Mouse (Mus musculus) forebrain, embryonic 12.5 days (tissue): ENCODE results near the gene Ccdc124. TPM values are rescaled to one million over a fixed set of nuclear protein-coding genes. Genes with fewer than 3 reads are reported as not detected.
"Not testable (repeated sequence)": the region's sequence is repeated elsewhere in the genome, so short reads cannot be mapped to it uniquely, and the experiment has no call there.

Experiments
- ATAC-seq: fragments of 200-750 bp; cut with Nextera tagmentation; 2 replicates; pipeline ENCODE4 v1.8.0; 2017; ENCODE audit warnings: moderate TSS enrichment; ENCODE audit not compliant: low FRiP score
- H3K27ac ChIP-seq: fragments of 300-500 bp; sonication (generic); 2 replicates; pipeline ENCODE4 v1.5.1; 2016; ENCODE audit warnings: mild to moderate bottlenecking
- H3K27me3 ChIP-seq: fragments of 300-500 bp; sonication (generic); 2 replicates; pipeline ENCODE4 v1.6.1; 2016; ENCODE audit warnings: mild to moderate bottlenecking
- H3K36me3 ChIP-seq: fragments of 300-500 bp; sonication (generic); replicated peaks from 2 replicates; pipeline ENCODE4 v1.6.1; 2016; ENCODE audit warnings: mild to moderate bottlenecking
- H3K4me1 ChIP-seq: fragments of 300-500 bp; sonication (generic); 2 replicates; pipeline ENCODE4 v1.6.1; 2016
- H3K4me2 ChIP-seq: fragments of 300-500 bp; sonication (generic); 2 replicates; pipeline ENCODE4 v1.6.1; 2016; ENCODE audit warnings: mild to moderate bottlenecking, moderate library complexity
- H3K4me3 ChIP-seq: fragments of 300-500 bp; sonication (generic); replicated peaks from 2 replicates; pipeline ENCODE4 v1.5.1; 2016; ENCODE audit warnings: mild to moderate bottlenecking
- H3K9ac ChIP-seq: fragments of 300-500 bp; sonication (generic); 2 replicates; pipeline ENCODE4 v1.6.1; 2016; ENCODE audit warnings: mild to moderate bottlenecking
- H3K9me3 ChIP-seq: fragments of 300-500 bp; sonication (generic); 2 replicates; pipeline ENCODE4 v1.6.1; 2016
- WGBS: fragments of 180-500 bp; shearing (Covaris S2); methylation state at CpG from one replicate; pipeline ENCODE4 v1.1.7; 2016; 5-methylcytosine and 5-hydroxymethylcytosine counted together
- polyA plus RNA-seq: library from polyadenylated mRNA; unstranded; fragments of >200 nt; fragmentation: Nextera tagmentation; extraction: Ambion mirVana; gene quantifications from 2 replicates; pipeline ENCODE4 v1.2.1, GENCODE M21; 2016

Ccdc124 gene
- polyA plus RNA-seq, 1 experiment from 2014 or later, result 159 TPM

DNA sequence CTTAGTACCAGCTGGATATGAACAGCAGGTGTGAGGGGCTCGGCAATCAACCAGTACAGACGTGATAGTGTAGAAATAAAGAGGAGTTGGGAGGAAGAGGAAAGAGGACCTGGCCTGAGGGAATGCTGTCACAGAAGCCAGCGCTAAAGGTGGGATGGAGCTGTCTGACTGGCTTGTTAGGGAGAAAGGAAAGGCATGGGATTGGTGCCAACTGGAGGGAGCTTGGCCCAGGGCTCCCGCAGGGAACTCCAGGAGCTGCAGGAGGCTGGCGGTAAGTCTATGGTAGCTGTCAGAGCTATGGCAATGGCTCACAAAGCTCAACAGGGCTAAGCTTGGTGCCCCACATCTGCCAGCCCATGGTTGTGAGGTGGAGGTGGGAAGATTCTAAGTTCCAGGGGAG lies 28.5 kb upstream of the Ccdc124 start:
- Histone ChIP-seq H3K36me3 (no peaks in the 10 kb centered on the region), H3K9me3 (no peaks in the 10 kb centered on the region), H3K4me2 (no peak overlapping the region), H3K4me1 (peaks cover 21% of the 10 kb centered on the region), H3K27me3 (peaks cover 31% of the 10 kb centered on the region), H3K4me3 (no peak overlapping the region), H3K9ac (no peak overlapping the region), H3K27ac (no peak overlapping the region)
- WGBS, result 38% methylated on average over 5 of the region's 5 CpGs
- no peak for ATAC-seq

- no peaks in the 10 kb centered on the region for H3K9me3 ChIP-seq
- H3K27me3 ChIP-seq, result peaks cover 31% of the 10 kb centered on the region
- no peak overlapping the region for H3K27ac ChIP-seq
- H3K36me3 ChIP-seq, result no peaks in the 10 kb centered on the region
- no peak overlapping the region for H3K9ac ChIP-seq
- no peak for ATAC-seq
- peaks cover 18% of the 10 kb centered on the region for H3K4me1 ChIP-seq
- H3K4me2 ChIP-seq, result no peak overlapping the region
- H3K4me3 ChIP-seq, result no peak overlapping the region
- 85% methylated on average over 2 of the region's 2 CpGs for WGBS
These were observed 27.2 kb upstream of the Ccdc124 start for GRCm38 (mm10) chr8:70900872-70901387.

DNA sequence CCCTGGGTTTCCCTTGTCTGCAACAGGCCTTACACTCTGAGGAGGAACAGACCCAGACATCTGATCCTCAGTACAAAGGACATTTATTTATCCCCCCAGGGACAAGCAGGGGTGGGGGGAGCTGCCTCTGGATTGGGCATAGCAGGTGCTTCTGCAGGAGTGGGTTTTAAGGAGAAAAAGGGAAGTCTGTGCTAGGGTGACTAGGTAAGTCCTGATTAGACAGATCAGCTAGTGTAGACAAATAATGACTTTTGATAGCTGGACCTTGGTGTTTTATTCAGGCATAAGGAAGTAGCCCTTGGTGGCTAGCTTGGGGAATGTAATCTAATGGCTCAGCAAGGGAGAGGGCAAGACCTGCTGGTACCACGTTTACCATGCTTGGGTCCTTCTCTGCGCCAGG lies 25.5 kb upstream of the Ccdc124 start:
- H3K4me3 ChIP-seq, result no peak overlapping the region
- WGBS, result 84% methylated on average over 2 of the region's 2 CpGs

DNA sequence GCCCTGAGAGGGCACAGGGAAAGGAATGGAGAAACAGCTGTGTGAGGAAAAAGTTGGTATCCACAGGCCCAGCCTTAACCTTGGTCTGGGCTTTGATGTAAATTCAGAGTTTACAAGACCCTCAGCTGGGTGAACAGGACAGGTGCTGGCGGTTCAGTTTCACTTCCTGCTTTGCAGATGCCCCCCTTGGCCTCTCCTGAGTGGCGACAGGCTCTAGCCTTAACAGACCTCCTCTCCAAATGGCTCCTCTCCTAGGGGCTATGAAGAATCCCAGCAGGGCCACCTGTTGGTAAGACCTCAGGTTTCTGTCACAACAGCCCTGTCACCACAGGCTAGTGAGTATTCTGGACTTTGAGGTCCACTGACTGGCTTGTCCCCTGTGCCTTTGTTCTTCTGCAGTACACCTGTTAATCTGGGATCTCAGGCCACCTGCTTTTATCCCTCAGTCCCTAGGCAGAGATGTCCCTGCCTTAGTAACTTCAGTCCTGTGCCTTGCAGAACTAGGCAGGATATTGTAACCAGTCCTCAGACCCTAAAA lies 25.0 kb upstream of the Ccdc124 start:
- Histone ChIP-seq H3K27ac (0 out of 2 replicates have a peak overlapping the region, but pooled peaks have one; percentile 2), H3K9me3 (no peaks in the 10 kb centered on the region), H3K4me3 (no peak overlapping the region), H3K9ac (peak overlapping the region; percentile 44), H3K4me1 (peaks cover 16% of the 10 kb centered on the region), H3K4me2 (peak overlapping the region; percentile 65; the same call in 1 of the 2 replicates), H3K36me3 (peaks cover 22% of the 10 kb centered on the region), H3K27me3 (peaks cover 33% of the 10 kb centered on the region)
- WGBS, result 65% methylated on average over 2 of the region's 2 CpGs
- ATAC-seq, result no peak

More for the DNA sequence above, 25.5 kb upstream of the Ccdc124 start:
- Histone ChIP-seq H3K4me2 (no peak overlapping the region), H3K4me1 (peaks cover 16% of the 10 kb centered on the region), H3K9me3 (no peaks in the 10 kb centered on the region), H3K9ac (no peak overlapping the region), H3K27me3 (peaks cover 33% of the 10 kb centered on the region), H3K27ac (no peak overlapping the region), H3K36me3 (peaks cover 17% of the 10 kb centered on the region)
- ATAC-seq, result no peak

GRCm38 (mm10) chr8:70897681-70898413 lies 24.1 kb upstream of the Ccdc124 start:
- peak overlapping the region; percentile 70 for H3K9ac ChIP-seq
- H3K36me3 ChIP-seq, result peaks cover 31% of the 10 kb centered on the region
- peaks cover 16% of the 10 kb centered on the region for H3K4me1 ChIP-seq
- peak; percentile 62 for ATAC-seq
- peak overlapping the region; percentile 83 for H3K4me3 ChIP-seq
- peak overlapping the region; percentile 48 for H3K27ac ChIP-seq
- no peaks in the 10 kb centered on the region for H3K9me3 ChIP-seq
- peaks cover 33% of the 10 kb centered on the region for H3K27me3 ChIP-seq
- peak overlapping the region; percentile 65 for H3K4me2 ChIP-seq
- under 1% methylated on average over 20 of the region's 20 CpGs for WGBS

- peak within 1 kb of the TSS; percentile 64 for H3K27ac ChIP-seq
- under 1% methylated on average over 57 of the region's 60 CpGs for WGBS
- H3K9me3 ChIP-seq, result no peaks in the 10 kb centered on the region
- H3K27me3 ChIP-seq, result peaks cover 33% of the 10 kb centered on the region
- ATAC-seq, result peak; percentile 98
- peaks cover 32% of the 10 kb centered on the region for H3K36me3 ChIP-seq
- peak within 1 kb of the TSS; percentile 89 for H3K9ac ChIP-seq
- H3K4me1 ChIP-seq, result peaks cover 23% of the 10 kb centered on the region
- peak within 1 kb of the TSS; percentile 93 for H3K4me2 ChIP-seq
- H3K4me3 ChIP-seq, result peak within 1 kb of the TSS; percentile 83
These were observed 23.4 kb upstream of the Ccdc124 start, which contains the start of gene Rpl18a for GRCm38 (mm10) chr8:70897021-70897680. TSS of gene Rpl18a (minus strand) at chr8:70897412.

GRCm38 (mm10) chr8:70896316-70897020 lies 22.7 kb upstream of the Ccdc124 start:
- peak overlapping the region; percentile 83 for H3K4me3 ChIP-seq
- H3K9me3 ChIP-seq, result no peaks in the 10 kb centered on the region
- no peak overlapping the region for H3K27ac ChIP-seq
- peaks cover 32% of the 10 kb centered on the region for H3K36me3 ChIP-seq
- ATAC-seq, result no peak
- peaks cover 36% of the 10 kb centered on the region for H3K27me3 ChIP-seq
- peaks cover 28% of the 10 kb centered on the region for H3K4me1 ChIP-seq
- peak overlapping the region; percentile 89 for H3K9ac ChIP-seq
- WGBS, result 7% methylated on average over 25 of the region's 25 CpGs
- H3K4me2 ChIP-seq, result peak overlapping the region; percentile 93

- H3K27ac ChIP-seq, ATAC-seq: not testable (repeated sequence)
- WGBS, result 83% methylated on average over 24 of the region's 24 CpGs
These were observed 22.0 kb upstream of the Ccdc124 start for GRCm38 (mm10) chr8:70895571-70896259.

GRCm38 (mm10) chr8:70894771-70895545 lies 21.2 kb upstream of the Ccdc124 start:
- peaks cover 32% of the 10 kb centered on the region for H3K36me3 ChIP-seq
- H3K4me1 ChIP-seq, result peaks cover 28% of the 10 kb centered on the region
- no peak for ATAC-seq
- H3K9me3 ChIP-seq, result no peaks in the 10 kb centered on the region
- WGBS, result 90% methylated on average over 8 of the region's 8 CpGs
- no peak overlapping the region for H3K27ac ChIP-seq
- no peak overlapping the region for H3K4me2 ChIP-seq
- H3K9ac ChIP-seq, result no peak overlapping the region
- no peak overlapping the region; the same call in 1 of the 2 replicates for H3K4me3 ChIP-seq
- peaks cover 51% of the 10 kb centered on the region for H3K27me3 ChIP-seq

More at GRCm38 (mm10) chr8:70895571-70896259, 22.0 kb upstream of the Ccdc124 start:
- not testable (repeated sequence) for H3K9me3 ChIP-seq
- Histone ChIP-seq H3K9ac (peak overlapping the region; percentile 89), H3K4me2 (peak overlapping the region; percentile 93), H3K27me3 (peaks cover 44% of the 10 kb centered on the region), H3K4me3 (peak overlapping the region; percentile 83), H3K36me3 (peaks cover 32% of the 10 kb centered on the region), H3K4me1 (peaks cover 28% of the 10 kb centered on the region)

DNA sequence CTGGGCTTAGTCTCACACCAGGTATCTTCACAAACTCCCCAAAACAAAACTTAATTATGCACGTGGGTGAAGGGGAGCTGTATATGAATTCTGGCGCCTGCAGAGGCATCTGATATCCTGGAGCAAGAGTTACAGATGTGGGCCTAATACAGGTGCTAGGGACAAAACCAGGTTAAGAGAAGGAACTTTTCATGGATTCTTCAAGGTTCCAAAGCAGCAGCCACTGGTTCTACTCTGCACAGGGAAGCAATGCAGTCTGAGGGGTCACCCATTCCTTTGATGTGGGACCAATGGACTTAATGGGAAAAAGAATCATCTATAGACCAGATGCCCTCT lies 20.6 kb upstream of the Ccdc124 start:
- WGBS, result 55% methylated on average over 2 of the region's 2 CpGs
- Histone ChIP-seq H3K4me3 (no peak overlapping the region), H3K9ac (no peak overlapping the region), H3K4me1 (peaks cover 28% of the 10 kb centered on the region), H3K4me2 (no peak overlapping the region), H3K36me3 (peaks cover 32% of the 10 kb centered on the region), H3K27me3 (peaks cover 57% of the 10 kb centered on the region), H3K27ac (no peak overlapping the region), H3K9me3 (no peaks in the 10 kb centered on the region)
- ATAC-seq, result no peak
